Mouse (Mus musculus) MEL (cell line): ENCODE measurements around the gene Itsn1.

ENCODE experiments used
- CTCF ChIP-seq, 3 experiments: IDR thresholded peaks in 2 of 3; conservative IDR thresholded peaks in 1 of 3; 2 replicates each; pipeline ENCODE4 v1.5.1; 2011 to 2012; ENCODE audit warnings: low read length in 3 of 3, low read depth in 2 of 3, mild to moderate bottlenecking in 2 of 3, improper control_type of control experiment in 1 of 3, inconsistent platforms in 1 of 3, mixed read lengths in 1 of 3, moderate library complexity in 1 of 3; ENCODE audit not compliant: control insufficient read depth in 1 of 3, insufficient read depth in 1 of 3, poor library complexity in 1 of 3, severe bottlenecking in 1 of 3
- MAX ChIP-seq: IDR thresholded peaks from 2 replicates; pipeline ENCODE4 v1.6.1; 2011; ENCODE audit warnings: low read length, improper control_type of control experiment
- POLR2A ChIP-seq, 2 experiments: IDR thresholded peaks; 2 replicates each; pipeline ENCODE4 v1.6.1; 2011 to 2012; ENCODE audit warnings: low read length in 2 of 2, mild to moderate bottlenecking in 2 of 2, control low read depth in 1 of 2, improper control_type of control experiment in 1 of 2, low read depth in 1 of 2, moderate library complexity in 1 of 2; ENCODE audit not compliant: control insufficient read depth in 1 of 2, insufficient read depth in 1 of 2, poor library complexity in 1 of 2
- RAD21 ChIP-seq: IDR thresholded peaks from 2 replicates; pipeline ENCODE4 v1.6.1; 2011; ENCODE audit warnings: mild to moderate bottlenecking, low read depth, low read length, improper control_type of control experiment
- TAL1 ChIP-seq: IDR thresholded peaks from 2 replicates; pipeline ENCODE4 v1.6.1; 2012; ENCODE audit warnings: mild to moderate bottlenecking, inconsistent platforms, low read length, moderate library complexity, mixed read lengths

GRCm38 (mm10) chr16:91724247-91724646 lies 4.8 kb upstream of the Itsn1 start:
- TF ChIP-seq TAL1 (no peak), RAD21 (peak; percentile 81), CTCF (IDR thresholded peaks at IDR 0.05 in 2 of 3, conservative IDR thresholded peaks at IDR 0.05 in 1 of 3; ENCODE audit: control insufficient read depth in 1 of 3, insufficient read depth in 1 of 3, low read depth in 2 of 3, low read length in 3 of 3, poor library complexity in 1 of 3, severe bottlenecking in 1 of 3) (peak; percentile 72 to 84 (median 74)), MAX (no peak), POLR2A (IDR thresholded peaks at IDR 0.05; ENCODE audit: control insufficient read depth in 1 of 2, insufficient read depth in 1 of 2, low read depth in 1 of 2, low read length in 2 of 2, poor library complexity in 1 of 2) (no peak)
